Mouse (Mus musculus) erythroblast, embryonic 14.5 days (primary cell): ENCODE measurements around the gene Pde4b.

Source experiments
- GATA1 ChIP-seq: IDR thresholded peaks from 2 replicates; pipeline ENCODE4 v1.6.1; 2012; ENCODE audit warnings: low read length, inconsistent platforms, mixed read lengths
- TAL1 ChIP-seq: IDR thresholded peaks from 3 replicates; pipeline ENCODE4 v1.6.1; 2012; ENCODE audit warnings: low read length, inconsistent platforms, mixed read lengths

DNA sequence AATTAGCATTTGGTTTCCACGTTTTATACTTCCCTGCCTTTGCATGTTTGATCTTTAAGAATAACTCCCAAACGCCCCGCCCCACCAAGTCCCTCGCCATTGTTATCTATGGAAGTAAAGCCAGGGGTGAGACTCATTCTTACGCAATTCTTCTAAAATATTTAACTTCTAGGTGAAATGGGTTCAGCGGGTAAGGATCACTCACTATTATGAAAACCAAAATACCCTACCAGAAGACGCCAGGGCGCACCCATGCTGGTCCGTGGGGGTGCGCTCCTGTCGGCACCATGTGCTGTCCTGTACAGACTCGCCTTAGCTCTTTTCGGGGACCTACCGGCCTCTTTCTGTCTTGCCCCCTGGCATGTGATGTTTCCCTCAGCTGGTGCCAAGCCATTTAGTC, 490.3 kb downstream of the Pde4b start:
- TF ChIP-seq GATA1: no peak
- no peak for TF ChIP-seq TAL1
